Mouse (Mus musculus) forebrain, embryonic 16.5 days (tissue): ENCODE measurements around the gene Tiam1. TPM values are rescaled to one million over a fixed set of nuclear protein-coding genes. Genes with fewer than 3 reads are reported as not detected.

ENCODE experiments used
- ATAC-seq: fragments of 200-750 bp; cut with Nextera tagmentation; 2 replicates; pipeline ENCODE4 v1.8.0; 2017; ENCODE audit warnings: mild to moderate bottlenecking, moderate library complexity
- H3K27ac ChIP-seq: fragments of 300-500 bp; sonication (generic); 2 replicates; pipeline ENCODE4 v1.5.1; 2014; ENCODE audit warnings: low read length, control low read depth
- H3K27me3 ChIP-seq: fragments of 300-500 bp; sonication (generic); replicated peaks from 2 replicates; pipeline ENCODE4 v1.6.1; 2014; ENCODE audit warnings: low read length; ENCODE audit not compliant: control insufficient read depth, insufficient read depth
- H3K36me3 ChIP-seq: fragments of 300-500 bp; sonication (generic); 2 replicates; pipeline ENCODE4 v1.6.1; 2014; ENCODE audit not compliant: control insufficient read depth, insufficient read depth
- H3K4me1 ChIP-seq: fragments of 300-500 bp; sonication (generic); replicated peaks from 2 replicates; pipeline ENCODE4 v1.6.1; 2014; ENCODE audit warnings: low read length; ENCODE audit not compliant: control insufficient read depth, insufficient read depth
- H3K4me2 ChIP-seq: fragments of 300-500 bp; sonication (generic); 2 replicates; pipeline ENCODE4 v1.6.1; 2014; ENCODE audit warnings: mild to moderate bottlenecking, low read length, control low read depth
- H3K4me3 ChIP-seq: fragments of 300-500 bp; sonication (generic); replicated peaks from 2 replicates; pipeline ENCODE4 v1.5.1; 2014; ENCODE audit warnings: mild to moderate bottlenecking, low read length, control low read depth
- H3K9ac ChIP-seq: fragments of 300-500 bp; sonication (generic); replicated peaks from 2 replicates; pipeline ENCODE4 v1.6.1; 2014; ENCODE audit warnings: low read depth, low read length, control low read depth
- H3K9me3 ChIP-seq: fragments of 300-500 bp; sonication (generic); 2 replicates; pipeline ENCODE4 v1.6.1; 2016; ENCODE audit warnings: low read length; ENCODE audit not compliant: control insufficient read depth
- WGBS: fragments of 180-500 bp; shearing (Covaris S2); extraction: QIAGEN DNeasy Blood & Tissue Kit; methylation state at CpG from one replicate; pipeline ENCODE4 v1.1.7; 2014; 5-methylcytosine and 5-hydroxymethylcytosine counted together
- polyA plus RNA-seq: library from polyadenylated mRNA; unstranded; fragments of >200 nt; fragmentation: Nextera tagmentation; extraction: Ambion mirVana; gene quantifications from 2 replicates; pipeline ENCODE4 v1.2.1, GENCODE M21; 2015

Gene Tiam1
- polyA plus RNA-seq, 1 experiment from 2014 or later, result 29.5 TPM

DNA sequence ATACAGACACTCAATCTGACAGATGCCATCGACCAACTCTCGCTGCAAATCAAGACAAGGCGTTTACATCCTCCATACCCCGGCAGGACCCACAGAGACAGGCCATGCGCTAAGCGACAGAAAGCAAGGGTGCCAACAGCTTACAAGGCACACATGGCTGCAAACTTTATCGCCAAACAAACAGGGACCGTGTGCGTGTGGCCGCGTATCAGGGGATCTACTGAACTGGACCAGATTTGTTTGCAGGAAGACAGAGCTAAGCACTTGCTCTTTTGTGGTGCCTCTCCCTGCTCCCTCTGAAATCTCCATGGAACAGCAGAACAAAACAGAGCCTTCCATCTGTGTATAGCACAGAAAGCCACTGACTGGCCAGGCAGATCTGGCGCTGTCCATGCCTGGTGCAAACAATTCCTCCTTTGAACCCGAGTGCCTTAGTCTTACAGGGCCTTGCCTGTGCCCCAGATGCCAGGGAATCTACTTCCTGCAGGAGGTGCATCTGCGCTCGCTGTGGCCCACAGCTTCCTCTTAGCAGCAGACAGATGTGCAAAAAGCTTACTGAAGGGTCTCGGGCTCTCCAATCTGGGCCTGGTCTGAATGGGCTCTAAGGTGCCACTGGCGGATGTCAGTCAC lies 316.0 kb downstream of the Tiam1 start:
- H3K4me2 ChIP-seq, result no peak overlapping the region
- no peak overlapping the region for H3K9ac ChIP-seq
- no peak overlapping the region for H3K4me3 ChIP-seq
- WGBS, result 68% methylated on average over 17 of the region's 17 CpGs
- ATAC-seq, result peak; percentile 11
- H3K27ac ChIP-seq, result no peak overlapping the region
- H3K9me3 ChIP-seq, result no peaks in the 10 kb centered on the region
- peaks cover 2% of the 10 kb centered on the region; the same call in 1 of the 2 replicates for H3K4me1 ChIP-seq
- no peaks in the 10 kb centered on the region for H3K27me3 ChIP-seq
- H3K36me3 ChIP-seq, result no peaks in the 10 kb centered on the region

DNA sequence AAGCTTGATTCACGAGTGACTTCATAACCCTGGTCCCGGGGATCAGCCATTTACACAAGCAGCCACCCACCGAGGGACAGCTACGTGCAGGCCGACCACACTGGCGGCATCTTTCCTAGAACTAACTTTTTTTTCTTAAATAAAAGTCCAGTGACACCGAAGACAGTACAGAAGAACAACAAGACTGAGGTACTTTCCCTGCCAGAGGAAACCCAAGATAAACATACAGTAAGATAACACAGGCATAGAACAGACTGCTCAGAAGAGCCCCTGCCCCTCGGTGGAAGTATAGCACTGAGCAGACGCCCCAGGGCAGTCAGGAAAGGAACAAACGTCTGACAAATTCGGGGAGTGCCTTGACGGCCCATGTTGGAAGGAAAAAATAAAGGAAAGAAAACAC lies 317.7 kb downstream of the Tiam1 start:
- Histone ChIP-seq H3K27me3 (no peaks in the 10 kb centered on the region), H3K4me3 (no peak overlapping the region), H3K9ac (no peak overlapping the region), H3K4me2 (no peak overlapping the region), H3K27ac (no peak overlapping the region), H3K9me3 (no peaks in the 10 kb centered on the region), H3K4me1 (peaks cover 2% of the 10 kb centered on the region; the same call in 1 of the 2 replicates), H3K36me3 (no peaks in the 10 kb centered on the region)
- 80% methylated on average over 12 of the region's 12 CpGs for WGBS
- ATAC-seq, result no peak

DNA sequence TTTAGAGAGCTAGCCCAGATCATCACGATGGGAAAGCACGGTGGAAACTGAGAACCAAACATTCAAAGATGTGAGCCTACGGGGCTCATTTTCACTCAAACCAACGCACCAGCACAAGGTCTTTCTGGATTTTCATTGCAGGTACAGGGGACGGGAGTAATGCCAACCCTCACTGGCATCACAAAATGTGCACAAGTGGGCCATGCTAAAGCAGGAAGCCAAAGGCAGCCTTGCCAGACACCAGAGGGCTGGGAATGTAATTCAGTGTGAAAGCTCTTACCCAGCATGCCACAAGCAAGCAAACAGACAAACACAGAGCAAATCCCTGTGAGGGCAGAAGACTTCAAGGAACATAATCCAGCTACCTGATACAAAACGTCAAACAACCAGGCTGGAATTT lies 320.7 kb downstream of the Tiam1 start:
- Histone ChIP-seq H3K27ac (no peak overlapping the region), H3K9ac (no peak overlapping the region), H3K4me3 (no peak overlapping the region), H3K36me3 (no peaks in the 10 kb centered on the region), H3K9me3 (no peaks in the 10 kb centered on the region), H3K4me2 (no peak overlapping the region), H3K27me3 (no peaks in the 10 kb centered on the region), H3K4me1 (peaks cover 10% of the 10 kb centered on the region)
- WGBS, result 79% methylated on average over 6 of the region's 6 CpGs
- ATAC-seq, result no peak; the same call in 1 of the 2 replicates

DNA sequence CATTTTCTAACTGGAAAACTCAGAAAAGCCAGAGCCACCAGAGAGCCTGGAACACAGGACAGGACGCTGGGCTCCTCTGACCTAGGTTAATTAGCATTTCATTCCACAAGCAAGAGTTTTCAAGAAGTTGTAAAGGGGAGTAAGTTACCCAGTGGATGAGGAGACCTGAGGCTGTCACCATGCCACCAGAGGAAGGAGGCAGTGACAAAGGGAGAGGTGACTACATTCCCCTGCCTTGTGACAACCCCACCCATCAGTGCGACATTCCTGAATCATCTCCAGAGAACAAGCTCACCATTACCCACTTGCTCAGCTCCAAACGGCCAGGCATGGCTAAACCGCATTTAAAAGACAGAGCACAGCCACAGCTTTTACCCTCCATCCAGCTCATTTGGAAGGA lies 324.9 kb downstream of the Tiam1 start:
- WGBS, result 29% methylated on average over 4 of the region's 4 CpGs
- no peak overlapping the region for H3K27ac ChIP-seq
- no peak for ATAC-seq
- H3K9me3 ChIP-seq, result no peaks in the 10 kb centered on the region
- H3K4me2 ChIP-seq, result no peak overlapping the region
- H3K4me3 ChIP-seq, result no peak overlapping the region
- no peaks in the 10 kb centered on the region for H3K36me3 ChIP-seq
- H3K4me1 ChIP-seq, result peaks cover 24% of the 10 kb centered on the region
- no peaks in the 10 kb centered on the region for H3K27me3 ChIP-seq
- no peak overlapping the region for H3K9ac ChIP-seq

DNA sequence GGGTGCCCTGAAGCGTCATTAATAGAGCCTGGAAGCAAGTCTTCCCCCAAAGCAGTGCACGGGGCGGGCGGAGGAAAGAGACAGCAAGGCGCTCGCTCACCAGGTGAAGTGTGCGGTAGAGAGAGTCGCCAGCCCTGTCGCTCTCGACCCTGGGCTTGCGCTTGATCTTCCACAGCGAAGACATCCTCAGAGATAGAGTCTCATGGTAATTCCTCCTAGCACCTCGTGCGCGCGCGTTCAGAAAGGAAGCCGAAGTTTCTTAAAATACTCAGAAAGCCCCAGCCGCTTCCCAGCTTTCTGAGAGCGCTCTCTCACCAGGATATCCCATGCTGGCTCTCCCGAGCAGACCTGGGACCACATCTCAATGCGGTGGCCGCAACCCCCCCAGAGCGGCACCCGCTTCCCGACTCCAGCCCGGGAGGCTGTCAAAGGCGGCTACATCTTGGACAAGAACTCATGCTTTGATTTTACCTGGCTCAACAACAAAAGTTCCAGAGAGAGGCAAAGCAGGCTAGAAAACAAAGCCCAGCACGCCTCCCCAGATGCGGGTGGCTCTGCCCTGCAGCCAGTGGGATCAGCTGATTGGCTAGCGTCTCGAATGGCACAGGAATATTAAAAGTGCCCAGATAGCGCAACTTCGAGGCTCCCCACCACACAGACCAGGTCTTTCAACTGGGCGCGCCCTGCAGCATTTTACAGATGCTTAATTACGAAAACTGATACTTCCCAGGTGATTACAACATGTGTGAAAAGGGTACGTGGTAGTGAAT lies 325.5 kb downstream of the Tiam1 start:
- Histone ChIP-seq H3K9ac (peak overlapping the region; percentile 27), H3K27ac (peak overlapping the region; percentile 19; the same call in 1 of the 2 replicates), H3K4me1 (peaks cover 24% of the 10 kb centered on the region), H3K4me3 (peak overlapping the region; percentile 38), H3K27me3 (no peaks in the 10 kb centered on the region), H3K9me3 (no peaks in the 10 kb centered on the region), H3K36me3 (no peaks in the 10 kb centered on the region), H3K4me2 (peak overlapping the region; percentile 73)
- ATAC-seq, result peak; percentile 31; the same call in 1 of the 2 replicates
- WGBS, result 2% methylated on average over 38 of the region's 38 CpGs

DNA sequence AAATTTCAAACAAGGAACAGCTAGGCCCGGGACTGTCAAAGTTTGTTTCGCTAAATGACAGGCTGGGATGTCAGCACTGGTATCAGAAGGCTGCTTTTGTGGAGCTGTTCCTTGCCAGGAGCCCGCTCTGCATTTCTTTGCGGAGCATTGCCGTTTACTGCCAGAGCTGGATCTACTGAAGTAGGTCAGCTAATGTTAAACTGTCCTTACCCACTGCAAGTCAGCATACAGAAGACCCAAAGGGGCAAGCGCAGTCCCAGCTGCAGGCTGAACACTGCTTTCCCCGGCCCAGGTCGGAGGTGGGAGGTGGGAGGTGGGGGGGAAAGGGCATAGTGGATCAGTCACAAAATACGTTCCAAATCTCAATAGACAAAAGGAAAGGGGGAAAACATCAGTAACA lies 326.3 kb downstream of the Tiam1 start:
- Histone ChIP-seq H3K27me3 (no peaks in the 10 kb centered on the region), H3K4me3 (no peak overlapping the region), H3K9ac (no peak overlapping the region), H3K9me3 (no peaks in the 10 kb centered on the region), H3K4me2 (peak overlapping the region; percentile 11; the same call in 1 of the 2 replicates), H3K4me1 (peaks cover 22% of the 10 kb centered on the region), H3K36me3 (no peaks in the 10 kb centered on the region), H3K27ac (no peak overlapping the region)
- ATAC-seq, result no peak
- WGBS, result 7% methylated on average over 9 of the region's 9 CpGs

DNA sequence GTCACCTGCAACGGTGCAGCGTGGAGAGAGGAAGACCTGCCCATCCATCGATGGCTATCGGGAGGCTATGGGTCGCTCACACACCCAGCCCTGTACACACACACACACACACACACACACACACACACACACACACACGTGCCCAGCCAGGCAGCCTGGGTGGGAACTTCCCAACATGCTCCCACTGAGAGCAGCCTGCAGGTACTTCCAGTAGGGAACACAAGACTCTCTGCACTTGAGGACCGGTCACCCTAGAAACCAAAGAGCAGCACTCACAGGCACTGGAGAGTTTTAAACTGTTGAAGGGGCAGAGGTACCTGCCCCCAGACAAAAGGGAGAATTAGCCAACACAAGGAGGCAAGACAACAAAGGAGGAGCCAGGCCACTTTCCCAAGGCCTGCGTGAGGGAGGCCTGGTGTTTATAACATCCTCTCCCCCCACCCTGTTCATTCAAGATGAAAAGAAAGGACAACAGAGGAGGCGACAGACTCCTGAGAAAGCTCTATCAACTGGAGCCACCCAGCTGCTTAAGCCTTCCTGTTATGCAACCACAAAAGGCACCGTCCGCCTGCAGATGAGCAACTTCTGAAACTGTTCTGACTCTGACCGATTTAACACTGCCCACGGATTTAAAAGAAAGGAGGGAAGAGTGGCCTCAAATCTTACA lies 326.9 kb downstream of the Tiam1 start:
- Histone ChIP-seq H3K4me3 (no peak overlapping the region), H3K36me3 (0 out of 2 replicates have a peak, but pooled peaks cover under 1% of the 10 kb centered on the region), H3K27me3 (no peaks in the 10 kb centered on the region), H3K4me1 (peaks cover 22% of the 10 kb centered on the region), H3K9me3 (no peaks in the 10 kb centered on the region), H3K9ac (no peak overlapping the region), H3K4me2 (no peak overlapping the region), H3K27ac (no peak overlapping the region)
- WGBS, result 28% methylated on average over 13 of the region's 13 CpGs
- no peak for ATAC-seq

DNA sequence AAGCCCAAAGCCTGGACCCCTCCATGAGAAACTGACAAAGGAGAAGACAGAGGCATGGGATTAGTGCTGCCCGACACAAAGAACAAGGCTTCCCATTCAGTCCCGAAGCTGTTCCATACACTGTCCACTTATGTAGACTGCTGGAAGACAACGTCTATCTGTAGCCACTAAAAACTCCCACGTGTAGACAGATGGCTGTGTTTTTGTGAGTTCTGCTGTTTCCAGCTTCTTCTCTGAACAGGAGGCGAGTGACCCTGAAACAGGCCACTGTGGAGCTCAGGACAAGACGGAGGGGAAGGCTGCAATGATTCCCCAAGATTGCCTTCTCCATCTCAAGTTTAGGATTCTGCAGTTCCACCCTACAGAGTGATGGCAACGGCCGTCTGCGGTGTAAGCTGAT lies 330.0 kb downstream of the Tiam1 start:
- no peak overlapping the region for H3K27ac ChIP-seq
- no peak overlapping the region for H3K9ac ChIP-seq
- no peak overlapping the region for H3K4me2 ChIP-seq
- 57% methylated on average over 9 of the region's 9 CpGs for WGBS
- H3K27me3 ChIP-seq, result no peaks in the 10 kb centered on the region
- no peaks in the 10 kb centered on the region for H3K9me3 ChIP-seq
- no peak for ATAC-seq
- no peak overlapping the region for H3K4me3 ChIP-seq
- H3K36me3 ChIP-seq, result 0 out of 2 replicates have a peak, but pooled peaks cover 6% of the 10 kb centered on the region
- H3K4me1 ChIP-seq, result peaks cover 20% of the 10 kb centered on the region

DNA sequence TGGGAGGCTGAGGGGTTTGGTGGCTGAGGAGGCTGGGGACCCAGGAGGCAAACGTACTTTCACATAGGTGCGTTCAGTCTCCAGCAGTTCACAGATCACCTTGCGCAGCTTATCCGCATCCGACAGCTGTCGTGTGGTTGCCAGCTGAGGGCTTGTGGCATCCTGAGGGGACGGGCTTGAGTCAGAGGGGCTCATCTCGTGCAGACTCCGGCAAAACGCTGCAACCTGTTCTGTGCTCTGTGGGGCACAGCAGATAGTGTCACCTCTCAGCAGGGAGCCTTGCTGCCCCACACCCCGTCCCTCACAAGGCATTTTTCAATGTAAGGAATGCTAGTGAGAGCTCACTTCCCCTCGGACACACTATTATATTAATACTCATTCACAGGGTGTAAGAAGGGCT lies 330.7 kb downstream of the Tiam1 start:
- Histone ChIP-seq H3K4me2 (no peak overlapping the region), H3K27me3 (no peaks in the 10 kb centered on the region)
- WGBS, result 76% methylated on average over 12 of the region's 12 CpGs

More for the DNA sequence above, 330.7 kb downstream of the Tiam1 start:
- Histone ChIP-seq H3K36me3 (0 out of 2 replicates have a peak, but pooled peaks cover 6% of the 10 kb centered on the region), H3K4me1 (peaks cover 14% of the 10 kb centered on the region), H3K4me3 (no peak overlapping the region), H3K9me3 (no peaks in the 10 kb centered on the region), H3K9ac (no peak overlapping the region), H3K27ac (no peak overlapping the region)
- ATAC-seq, result no peak
